Mouse (Mus musculus): ENCODE results near the gene Tex261.

GRCm38 (mm10) chr6:83756051-83756450, 19.6 kb downstream of the Tex261 start:
- TF ChIP-seq CTCF (IDR thresholded peaks at IDR 0.05; ENCODE audit: borderline replicate concordance, control insufficient read depth, extremely low read depth, insufficient read depth, low read length, poor library complexity) (no peak), POLR2A (IDR thresholded peaks at IDR 0.05; ENCODE audit: control insufficient read depth, extremely low read depth, insufficient read depth, low read length, poor library complexity) (no peak)
